Mouse (Mus musculus) left cerebral cortex, adult 8-10 months (tissue): ENCODE measurements at regions not wholly inside any gene's neighbourhood (a gene's known extent, or its start where the extent isn't known, plus 50 kb on each side); places are given as distances from the start of the nearest gene placed in this dataset.

Experiments used
- DNase-seq, 2 experiments: peaks; one replicate each; pipeline ENCODE4 v3.0.0; 2022; ENCODE audit warnings: low spot score in 2 of 2

GRCm38 (mm10) chr5:98108394-98108793 lies 58.6 kb upstream of the Prdm8 start:
- DNase-seq = no peak

GRCm38 (mm10) chr5:98106261-98106660 lies 60.7 kb upstream of the Prdm8 start:
- DNase-seq = peak in 1 of 2 experiments; percentile 34

- no peak for DNase-seq
Observed at GRCm38 (mm10) chr5:98083409-98083808, 52.6 kb upstream of the Antxr2 start.

GRCm38 (mm10) chr5:98081204-98081603 lies 50.4 kb upstream of the Antxr2 start:
- DNase-seq = no peak
